Mouse (Mus musculus) CD4-positive, CD25-positive, alpha-beta regulatory T cell (primary cell): ENCODE measurements around the gene Nfyb. TPM values are rescaled to one million over a fixed set of nuclear protein-coding genes. Genes with fewer than 3 reads are reported as not detected.

Source experiments
- polyA plus RNA-seq: library from polyadenylated mRNA; unstranded; fragments of 100-300 nt; shearing (Covaris generic); gene quantifications from one replicate; pipeline ENCODE4 v1.2.1, GENCODE M21; 2017

Nfyb gene
- 84.2 TPM for polyA plus RNA-seq

DNA sequence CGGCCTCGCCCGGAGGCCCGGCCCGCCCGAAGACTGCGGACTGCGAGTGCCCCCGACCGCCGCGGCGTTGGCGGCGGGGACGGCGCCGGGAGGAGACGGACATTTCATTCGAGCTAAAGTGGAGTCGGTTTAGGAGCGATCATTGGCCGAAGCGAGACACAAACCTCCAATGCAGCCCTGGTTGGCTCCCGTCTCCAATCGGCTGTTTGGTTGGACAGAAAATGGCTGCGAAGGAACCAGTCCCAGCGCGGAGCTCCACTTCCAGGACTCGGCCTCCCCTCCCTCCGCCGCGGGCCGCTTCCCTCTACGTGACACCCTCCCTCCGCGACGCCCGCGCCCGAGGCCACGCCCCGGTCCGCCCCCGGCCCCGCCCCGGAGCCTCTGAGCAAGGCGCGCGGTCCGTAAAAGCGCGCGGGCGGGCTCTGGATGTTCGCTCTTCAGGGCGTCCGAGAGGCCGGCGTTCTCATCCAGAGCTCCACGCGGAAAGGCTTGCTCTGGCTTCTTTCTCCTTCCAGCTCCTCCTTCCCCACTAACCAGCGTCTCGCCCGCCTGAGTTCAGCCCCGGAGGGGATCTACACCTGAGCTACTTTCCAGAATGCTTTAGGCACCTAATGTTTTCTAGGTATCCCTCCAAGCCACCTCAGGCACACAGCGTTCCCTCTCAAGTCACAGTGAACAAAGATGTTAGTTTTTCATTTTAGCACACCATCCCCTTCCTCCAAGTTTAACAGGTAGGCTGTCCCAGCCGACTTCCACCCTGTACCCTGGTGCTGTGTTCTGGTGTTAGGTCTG is at the start of gene Nfyb:
TSS of gene Nfyb (minus strand) at position 305 of the 792 bp plus-strand sequence.

Other genes starting within 250 kb of the Nfyb start
- gene 1190007I07Rik, start 140.9 kb downstream of the Nfyb start, polyA plus RNA-seq: 45.6 TPM
- 54.2 TPM for gene Tdg, start 134.3 kb downstream of the Nfyb start, polyA plus RNA-seq
- gene Glt8d2, start 73.5 kb downstream of the Nfyb start, polyA plus RNA-seq: 1.4 TPM
- gene Hcfc2, start 68.0 kb downstream of the Nfyb start, polyA plus RNA-seq: 34.9 TPM
- 67.6 TPM for gene Txnrd1, start 69.8 kb upstream of the Nfyb start, polyA plus RNA-seq
- 0.23 TPM for gene Eid3, start 102.5 kb upstream of the Nfyb start, polyA plus RNA-seq
- gene Chst11, start 221.4 kb upstream of the Nfyb start, polyA plus RNA-seq: 0.25 TPM